Mouse (Mus musculus): ENCODE results near the gene 4930467E23Rik. TPM values are rescaled to one million over a fixed set of nuclear protein-coding genes. Genes with fewer than 3 reads are reported as not detected.
"Not testable (repeated sequence)": the region's sequence is repeated elsewhere in the genome, so short reads cannot be mapped to it uniquely, and the experiment has no call there.

Gene 4930467E23Rik
- polyA plus RNA-seq, 1 experiment from 2014 or later: not detected

DNA sequence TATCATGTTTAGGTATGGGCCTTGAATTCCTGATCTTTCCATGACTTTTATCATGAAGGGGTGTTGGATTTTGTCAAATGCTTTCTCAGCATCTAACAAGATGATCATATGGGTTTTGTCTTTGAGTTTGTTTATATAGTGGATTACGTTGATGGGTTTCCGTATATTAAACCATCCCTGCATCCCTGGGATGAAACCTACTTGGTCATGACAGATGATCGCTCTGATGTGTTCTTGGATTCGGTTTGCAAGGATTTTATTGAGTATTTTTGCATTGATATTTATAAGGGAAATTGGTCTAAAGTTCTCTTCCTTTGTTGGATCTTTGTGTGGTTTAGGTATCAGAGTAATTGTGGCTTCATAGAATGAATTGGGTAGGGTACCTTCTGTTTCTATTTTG, 44.1 kb downstream of the 4930467E23Rik start:
- not testable (repeated sequence) for H3K36me3 ChIP-seq (ENCODE audit: control insufficient read depth, insufficient read depth); H3K4me1 ChIP-seq (ENCODE audit: control insufficient read depth, low read depth, low read length); H3K4me3 ChIP-seq (ENCODE audit: low read depth, low read length); H3K27me3 ChIP-seq (ENCODE audit: control insufficient read depth, insufficient read depth, low read depth, low read length); ATAC-seq (ENCODE audit: low read depth); H3K9ac ChIP-seq (ENCODE audit: low read depth, low read length); H3K4me2 ChIP-seq (ENCODE audit: low read depth, low read length); H3K27ac ChIP-seq (ENCODE audit: low read length); H3K9me3 ChIP-seq (replicated peaks; ENCODE audit: control insufficient read depth, low read length)
- WGBS (ENCODE audit: insufficient replicate concordance): 55% methylated on average over 4 of the region's 4 CpGs

DNA sequence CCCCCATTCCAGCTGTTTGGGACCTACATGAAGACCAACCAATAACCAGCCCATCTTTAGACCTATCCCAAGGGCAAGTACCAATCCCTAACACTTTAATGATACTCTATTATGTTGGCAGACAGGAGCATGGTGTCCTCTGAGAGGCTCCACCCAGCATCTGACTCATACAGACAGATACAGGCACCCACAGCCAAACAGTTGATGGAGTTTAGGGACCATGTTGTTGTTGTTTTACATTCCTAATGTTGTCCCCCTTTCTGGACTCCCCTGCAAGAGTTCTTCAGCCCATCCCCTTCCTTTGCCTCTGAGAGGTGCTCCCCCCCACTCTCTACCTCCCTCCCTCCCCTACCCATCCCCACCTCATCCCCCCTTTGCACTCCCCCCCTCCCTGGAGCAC, 46.9 kb downstream of the 4930467E23Rik start:
- ATAC-seq (ENCODE audit: low read depth): not testable (repeated sequence)

DNA sequence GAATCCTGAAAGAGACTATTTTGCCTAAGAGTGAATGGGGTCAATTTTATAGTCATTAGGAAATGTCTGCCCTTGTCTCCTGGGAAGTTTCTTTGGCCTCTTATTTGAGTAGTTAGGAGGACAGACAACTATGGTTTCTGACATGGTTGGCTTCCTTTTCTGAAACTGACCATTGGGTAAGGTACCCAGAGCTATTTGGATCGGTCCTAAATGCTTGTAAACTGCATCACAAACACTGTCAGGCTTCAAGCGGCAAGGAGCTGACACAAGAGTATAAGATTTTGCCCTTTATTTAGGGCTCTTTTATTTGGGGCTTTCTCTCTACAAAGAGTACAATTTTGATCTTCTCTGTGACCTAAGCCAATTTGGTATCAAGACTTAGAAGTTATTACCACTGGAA, 48.1 kb downstream of the 4930467E23Rik start:
- WGBS (ENCODE audit: insufficient replicate concordance): 19% methylated on average over 2 of the region's 2 CpGs
- H3K36me3 ChIP-seq (ENCODE audit: control insufficient read depth, insufficient read depth); H3K9me3 ChIP-seq (replicated peaks; ENCODE audit: control insufficient read depth, low read length); H3K27me3 ChIP-seq (ENCODE audit: control insufficient read depth, insufficient read depth, low read depth, low read length); H3K4me2 ChIP-seq (ENCODE audit: low read depth, low read length); H3K27ac ChIP-seq (ENCODE audit: low read length); H3K4me1 ChIP-seq (ENCODE audit: control insufficient read depth, low read depth, low read length); ATAC-seq (ENCODE audit: low read depth); H3K9ac ChIP-seq (ENCODE audit: low read depth, low read length); H3K4me3 ChIP-seq (ENCODE audit: low read depth, low read length): not testable (repeated sequence)

More for the DNA sequence above, 46.9 kb downstream of the 4930467E23Rik start:
- H3K27ac ChIP-seq (ENCODE audit: low read length); H3K4me2 ChIP-seq (ENCODE audit: low read depth, low read length); H3K27me3 ChIP-seq (ENCODE audit: control insufficient read depth, insufficient read depth, low read depth, low read length); H3K4me1 ChIP-seq (ENCODE audit: control insufficient read depth, low read depth, low read length); H3K9me3 ChIP-seq (replicated peaks; ENCODE audit: control insufficient read depth, low read length); H3K4me3 ChIP-seq (ENCODE audit: low read depth, low read length); H3K36me3 ChIP-seq (ENCODE audit: control insufficient read depth, insufficient read depth); H3K9ac ChIP-seq (ENCODE audit: low read depth, low read length): not testable (repeated sequence)

DNA sequence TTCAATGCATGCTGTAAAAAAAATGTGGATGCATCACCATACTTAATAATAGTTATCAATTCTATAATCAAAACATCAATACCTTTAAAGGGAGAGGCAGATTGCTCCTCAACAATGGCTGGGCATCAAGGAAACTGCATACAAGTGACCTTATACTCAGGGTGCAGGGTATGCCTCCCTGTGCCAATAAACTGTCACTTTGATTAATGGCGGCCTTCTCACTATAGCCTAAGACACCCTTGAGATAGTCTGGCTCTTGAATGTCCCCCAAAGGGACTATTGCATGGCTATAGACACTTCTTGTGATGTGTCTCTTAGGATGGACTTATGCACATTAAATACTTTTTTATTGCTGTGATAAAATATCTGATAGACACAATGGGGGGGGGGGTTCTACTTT, 48.8 kb downstream of the 4930467E23Rik start:
- not testable (repeated sequence) for H3K27me3 ChIP-seq (ENCODE audit: control insufficient read depth, insufficient read depth, low read depth, low read length); H3K9me3 ChIP-seq (replicated peaks; ENCODE audit: control insufficient read depth, low read length); H3K36me3 ChIP-seq (ENCODE audit: control insufficient read depth, insufficient read depth); H3K27ac ChIP-seq (ENCODE audit: low read length); H3K4me3 ChIP-seq (ENCODE audit: low read depth, low read length); H3K4me1 ChIP-seq (ENCODE audit: control insufficient read depth, low read depth, low read length); ATAC-seq (ENCODE audit: low read depth); H3K9ac ChIP-seq (ENCODE audit: low read depth, low read length); H3K4me2 ChIP-seq (ENCODE audit: low read depth, low read length)
- 22% methylated on average over 1 of the region's 1 CpGs for WGBS (ENCODE audit: insufficient replicate concordance)

DNA sequence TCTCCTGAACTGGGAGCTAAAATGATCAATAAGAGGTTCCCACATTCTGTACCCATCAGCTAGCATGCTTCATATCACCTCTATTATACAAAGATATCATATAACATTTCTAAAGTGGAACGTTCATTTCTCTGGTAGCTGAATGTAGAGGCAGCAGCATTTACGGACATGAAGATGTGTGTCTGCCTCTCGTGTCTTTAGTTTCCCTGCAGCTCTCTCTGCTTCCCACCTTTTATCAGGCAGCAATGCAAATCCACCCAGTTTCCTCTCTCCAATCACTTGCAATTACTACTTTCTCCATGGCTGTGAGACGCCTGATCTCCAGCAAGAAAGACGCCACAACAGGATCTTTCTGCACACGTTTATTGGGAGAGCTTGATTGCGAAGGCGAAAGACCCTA, 49.5 kb downstream of the 4930467E23Rik start:
- H3K9me3 ChIP-seq (replicated peaks; ENCODE audit: control insufficient read depth, low read length); H3K4me1 ChIP-seq (ENCODE audit: control insufficient read depth, low read depth, low read length); H3K4me2 ChIP-seq (ENCODE audit: low read depth, low read length); H3K36me3 ChIP-seq (ENCODE audit: control insufficient read depth, insufficient read depth); H3K27ac ChIP-seq (ENCODE audit: low read length); H3K9ac ChIP-seq (ENCODE audit: low read depth, low read length); ATAC-seq (ENCODE audit: low read depth); H3K27me3 ChIP-seq (ENCODE audit: control insufficient read depth, insufficient read depth, low read depth, low read length); H3K4me3 ChIP-seq (ENCODE audit: low read depth, low read length): not testable (repeated sequence)
- WGBS (ENCODE audit: insufficient replicate concordance): 76% methylated on average over 8 of the region's 8 CpGs

DNA sequence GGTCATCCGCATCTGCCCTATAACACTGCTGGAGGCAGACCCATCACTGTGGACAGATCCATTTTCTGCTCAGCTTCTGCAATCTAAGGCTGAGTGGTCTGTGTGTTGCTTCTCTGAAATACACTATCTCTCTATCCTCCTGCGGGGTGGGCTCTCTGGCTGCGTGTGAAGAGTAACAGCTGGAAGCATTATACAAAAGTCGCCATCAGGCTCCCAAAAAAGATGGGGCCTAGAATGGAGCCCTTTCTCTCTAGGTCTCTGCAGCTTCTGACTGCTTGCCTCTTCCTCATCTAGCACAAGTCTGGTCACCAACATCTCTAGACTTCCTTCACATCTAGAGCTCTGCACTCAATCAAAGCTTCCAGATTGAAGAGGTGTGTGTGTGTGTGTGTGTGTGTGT, 50.8 kb downstream of the 4930467E23Rik start:
- not testable (repeated sequence) for H3K9me3 ChIP-seq (replicated peaks; ENCODE audit: control insufficient read depth, low read length); H3K27me3 ChIP-seq (ENCODE audit: control insufficient read depth, insufficient read depth, low read depth, low read length); H3K4me2 ChIP-seq (ENCODE audit: low read depth, low read length); ATAC-seq (ENCODE audit: low read depth); H3K4me1 ChIP-seq (ENCODE audit: control insufficient read depth, low read depth, low read length); H3K27ac ChIP-seq (ENCODE audit: low read length); H3K36me3 ChIP-seq (ENCODE audit: control insufficient read depth, insufficient read depth); H3K9ac ChIP-seq (ENCODE audit: low read depth, low read length); H3K4me3 ChIP-seq (ENCODE audit: low read depth, low read length)
- WGBS (ENCODE audit: insufficient replicate concordance): 69% methylated on average over 4 of the region's 4 CpGs

DNA sequence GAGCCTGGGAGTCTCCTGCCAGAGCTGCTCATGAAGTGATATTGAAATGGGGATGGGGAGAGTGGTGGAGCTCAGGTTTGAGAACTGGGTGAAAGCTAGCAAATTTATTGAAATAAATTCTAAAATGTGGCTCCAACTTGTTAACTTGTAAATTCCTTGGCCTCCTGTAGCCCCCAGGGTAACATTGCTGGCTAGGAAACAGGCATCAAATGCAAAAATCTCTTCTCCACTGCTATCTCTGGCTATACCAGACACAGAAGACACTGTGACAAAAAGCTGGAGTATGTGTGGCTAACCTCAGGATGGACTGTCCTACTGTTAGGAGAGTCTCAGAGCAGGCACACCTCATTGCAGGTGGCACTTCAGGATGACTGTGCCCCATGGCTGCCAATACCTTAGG, 51.3 kb downstream of the 4930467E23Rik start:
- not testable (repeated sequence) for H3K27me3 ChIP-seq (ENCODE audit: control insufficient read depth, insufficient read depth, low read depth, low read length); H3K36me3 ChIP-seq (ENCODE audit: control insufficient read depth, insufficient read depth); H3K4me3 ChIP-seq (ENCODE audit: low read depth, low read length); H3K4me1 ChIP-seq (ENCODE audit: control insufficient read depth, low read depth, low read length); H3K27ac ChIP-seq (ENCODE audit: low read length); H3K9ac ChIP-seq (ENCODE audit: low read depth, low read length); H3K9me3 ChIP-seq (replicated peaks; ENCODE audit: control insufficient read depth, low read length); H3K4me2 ChIP-seq (ENCODE audit: low read depth, low read length); ATAC-seq (ENCODE audit: low read depth)

DNA sequence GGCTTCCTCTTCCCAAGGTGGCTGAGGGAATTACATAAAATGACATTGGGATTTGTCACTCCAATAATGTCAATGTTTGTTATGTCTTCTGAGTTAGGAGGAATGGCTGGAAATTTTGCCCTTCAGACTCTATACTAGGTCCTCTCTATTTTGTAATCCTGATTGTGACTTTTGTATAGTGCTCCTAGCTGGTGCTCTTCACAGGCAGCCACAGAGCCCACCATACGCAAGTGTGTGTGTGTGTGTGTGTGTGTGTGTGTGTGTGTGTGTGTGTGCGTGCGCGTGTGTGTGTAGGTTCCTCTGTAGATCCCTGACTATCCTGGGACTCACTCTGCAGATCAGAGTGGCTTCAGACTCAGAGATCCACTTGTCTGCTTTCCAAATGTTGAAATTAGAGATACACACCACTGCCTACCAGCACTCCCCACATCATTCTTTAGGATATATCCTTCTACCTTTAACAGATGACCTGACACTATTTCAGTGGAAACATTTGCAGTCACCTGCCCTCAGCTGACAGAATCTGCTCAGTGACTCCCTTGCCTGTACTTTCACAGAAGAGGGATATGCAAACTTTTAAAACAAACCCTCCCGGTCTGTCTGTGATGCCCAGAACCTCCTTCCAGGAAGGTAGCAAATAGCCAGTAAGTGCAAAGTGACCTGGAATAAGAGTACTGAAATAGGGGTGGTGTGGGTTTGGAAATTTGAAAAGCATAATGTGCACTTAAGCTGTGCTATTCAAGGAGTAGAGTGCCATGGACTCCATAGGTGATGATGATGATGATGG, 52.1 kb downstream of the 4930467E23Rik start:
- not testable (repeated sequence) for H3K4me1 ChIP-seq (ENCODE audit: control insufficient read depth, low read depth, low read length); ATAC-seq (ENCODE audit: low read depth); H3K4me3 ChIP-seq (ENCODE audit: low read depth, low read length); H3K36me3 ChIP-seq (ENCODE audit: control insufficient read depth, insufficient read depth); H3K9ac ChIP-seq (ENCODE audit: low read depth, low read length); H3K9me3 ChIP-seq (replicated peaks; ENCODE audit: control insufficient read depth, low read length); H3K27me3 ChIP-seq (ENCODE audit: control insufficient read depth, insufficient read depth, low read depth, low read length); H3K4me2 ChIP-seq (ENCODE audit: low read depth, low read length); H3K27ac ChIP-seq (ENCODE audit: low read length)
- 81% methylated on average over 5 of the region's 5 CpGs for WGBS (ENCODE audit: insufficient replicate concordance)

DNA sequence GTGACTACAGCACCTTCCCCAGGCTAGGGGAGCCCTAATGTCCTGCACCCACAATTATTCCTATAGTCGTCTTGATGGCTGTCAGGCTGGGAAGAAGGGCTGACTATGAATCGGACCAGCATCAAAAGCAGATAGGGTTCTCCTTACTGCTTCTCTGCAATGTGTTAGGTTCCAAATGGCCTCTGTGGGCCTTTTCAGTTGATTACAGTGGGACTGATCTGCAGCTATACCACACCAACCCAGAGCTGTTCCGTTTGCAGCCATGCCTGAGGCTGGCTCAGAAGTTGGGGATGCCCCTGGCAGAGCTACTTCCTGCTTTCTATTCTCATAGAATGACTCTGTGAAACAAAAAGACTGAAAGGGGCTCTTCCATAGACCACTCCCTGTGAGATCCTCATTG, 53.4 kb downstream of the 4930467E23Rik start:
- not testable (repeated sequence) for H3K4me1 ChIP-seq (ENCODE audit: control insufficient read depth, low read depth, low read length); H3K9ac ChIP-seq (ENCODE audit: low read depth, low read length); H3K9me3 ChIP-seq (replicated peaks; ENCODE audit: control insufficient read depth, low read length); H3K27ac ChIP-seq (ENCODE audit: low read length); H3K36me3 ChIP-seq (ENCODE audit: control insufficient read depth, insufficient read depth); H3K4me2 ChIP-seq (ENCODE audit: low read depth, low read length); ATAC-seq (ENCODE audit: low read depth); H3K27me3 ChIP-seq (ENCODE audit: control insufficient read depth, insufficient read depth, low read depth, low read length); H3K4me3 ChIP-seq (ENCODE audit: low read depth, low read length)
- WGBS (ENCODE audit: insufficient replicate concordance): 64% methylated on average over 3 of the region's 3 CpGs
